Mouse (Mus musculus): ENCODE measurements around the gene Tbc1d2.

- no peak for TF ChIP-seq CTCF (IDR thresholded peaks at IDR 0.05; ENCODE audit: low read depth)
- TF ChIP-seq EP300 (IDR thresholded peaks at IDR 0.05; ENCODE audit: low read depth), result no peak
Measured at GRCm38 (mm10) chr4:46639866-46640265, 10.1 kb downstream of the Tbc1d2 start.
